25 mouse cellular contexts compared by ENCODE assay signal in genomic region chr12:58619508-58620310, GRCm38 (mm10).
DNase-seq lines count a peak whose midpoint lies in the region; ATAC-seq and TF ChIP-seq lines count a peak whose summit lies in the region.
"Had no signal": no experiment of that assay in that cellular context is flagged by ENCODE, and none has a peak within 500 bp of the region (broad histone marks: within the 10 kb centered on the region; RNA-seq: fewer than 3 reads in every experiment).

No protein-coding gene starts in this region.

- no peak overlapping the region for H3K4me3 ChIP-seq in forebrain, embryonic 13.5 days
- no peak overlapping the region for H3K4me3 ChIP-seq in forebrain, embryonic 11.5 days (ENCODE audit: low read depth, low read length)
- H3K4me3 ChIP-seq in forebrain, postnatal 0 days (ENCODE audit: low read depth, low read length) = no peak overlapping the region
- H3K4me3 ChIP-seq in liver, embryonic 11.5 days (ENCODE audit: low read depth, low read length) = no peak overlapping the region
- no peak overlapping the region for H3K4me3 ChIP-seq in stomach, postnatal 0 days (ENCODE audit: low read depth, low read length)
- H3K4me3 ChIP-seq: embryonic facial prominence, embryonic 10.5 days; embryonic facial prominence, embryonic 13.5 days; gastrocnemius, adult 2 months; hindbrain, embryonic 12.5 days; hindbrain, embryonic 15.5 days had no signal

- TF ChIP-seq EP300 in stomach, postnatal 0 days (optimal IDR thresholded peaks at IDR 0.05) = no peak

- no peak overlapping the region for H3K4me2 ChIP-seq in forebrain, embryonic 13.5 days
- no peak overlapping the region for H3K4me2 ChIP-seq in forebrain, embryonic 11.5 days (ENCODE audit: low read depth, low read length, severe bottlenecking)
- H3K4me2 ChIP-seq in forebrain, postnatal 0 days (ENCODE audit: low read depth) = no peak overlapping the region
- no peak overlapping the region for H3K4me2 ChIP-seq in liver, embryonic 11.5 days
- no peak overlapping the region for H3K4me2 ChIP-seq in stomach, postnatal 0 days (replicated peaks; ENCODE audit: low read depth)
- H3K4me2 ChIP-seq: embryonic facial prominence, embryonic 13.5 days; heart, embryonic 11.5 days; hindbrain, embryonic 12.5 days; hindbrain, embryonic 15.5 days had no signal

- H3K27me3 ChIP-seq in forebrain, embryonic 13.5 days = no peaks in the 10 kb centered on the region
- no peaks in the 10 kb centered on the region for H3K27me3 ChIP-seq in forebrain, embryonic 11.5 days (ENCODE audit: control insufficient read depth, insufficient read depth, low read length)
- H3K27me3 ChIP-seq in forebrain, postnatal 0 days (ENCODE audit: insufficient read depth, low read length) = no peaks in the 10 kb centered on the region
- no peaks in the 10 kb centered on the region for H3K27me3 ChIP-seq in liver, embryonic 11.5 days (replicated peaks; ENCODE audit: control insufficient read depth, insufficient read depth, low read length)
- H3K27me3 ChIP-seq in stomach, postnatal 0 days (ENCODE audit: control insufficient read depth, insufficient read depth, low read length) = no peaks in the 10 kb centered on the region
- H3K27me3 ChIP-seq: embryonic facial prominence, embryonic 13.5 days; hindbrain, embryonic 12.5 days; hindbrain, embryonic 15.5 days had no signal

- no peaks in the 10 kb centered on the region for H3K4me1 ChIP-seq in forebrain, embryonic 13.5 days
- H3K4me1 ChIP-seq in forebrain, embryonic 11.5 days (replicated peaks; ENCODE audit: control insufficient read depth, insufficient read depth, low read length) = no peaks in the 10 kb centered on the region
- H3K4me1 ChIP-seq in forebrain, postnatal 0 days (ENCODE audit: insufficient read depth) = no peaks in the 10 kb centered on the region
- H3K4me1 ChIP-seq in liver, embryonic 11.5 days (replicated peaks; ENCODE audit: control insufficient read depth, insufficient read depth, low read length) = no peaks in the 10 kb centered on the region
- H3K4me1 ChIP-seq in stomach, postnatal 0 days (replicated peaks; ENCODE audit: control insufficient read depth, insufficient read depth) = no peaks in the 10 kb centered on the region
- H3K4me1 ChIP-seq: embryonic facial prominence, embryonic 10.5 days; embryonic facial prominence, embryonic 13.5 days; hindbrain, embryonic 12.5 days; hindbrain, embryonic 15.5 days had no signal

- 75% methylated on average over 7 of the region's 7 CpGs for WGBS in forebrain, embryonic 13.5 days
- WGBS in forebrain, embryonic 11.5 days = 87% methylated on average over 7 of the region's 7 CpGs
- WGBS in forebrain, postnatal 0 days = 51% methylated on average over 7 of the region's 7 CpGs
- WGBS in liver, embryonic 11.5 days = 76% methylated on average over 7 of the region's 7 CpGs
- WGBS in stomach, postnatal 0 days = 72% methylated on average over 7 of the region's 7 CpGs

- no peak for DNase-seq in forebrain, embryonic 11.5 days (ENCODE audit: low spot score)
- no peak for DNase-seq in frontal cortex, postnatal 10 days (ENCODE audit: low spot score in 2 of 2)
- peak; percentile 60 for DNase-seq in brain, embryonic 18.5 days (ENCODE audit: low read depth, low spot score)
- DNase-seq in forebrain, postnatal 0 days = peak; percentile 44
- DNase-seq in liver, embryonic 11.5 days (ENCODE audit: low spot score) = no peak
- no peak for DNase-seq in stomach, postnatal 0 days (ENCODE audit: low spot score)
- DNase-seq: adrenal gland, adult 8-10 months; adrenal gland, postnatal 25 days; cerebellum, adult 11-12 months; cerebellum, adult 8-10 months; cerebellum, postnatal 10 days; cerebellum, postnatal 36 days; embryo, embryonic 11 days; gastrocnemius, adult 2 months; gastrocnemius, postnatal 14 days; heart, adult 11 months had no signal

- no peak overlapping the region for H3K9ac ChIP-seq in forebrain, embryonic 13.5 days
- H3K9ac ChIP-seq in forebrain, embryonic 11.5 days (ENCODE audit: low read length) = no peak overlapping the region
- H3K9ac ChIP-seq in forebrain, postnatal 0 days = no peak overlapping the region
- H3K9ac ChIP-seq in liver, embryonic 11.5 days (ENCODE audit: low read depth, low read length) = no peak overlapping the region
- H3K9ac ChIP-seq in stomach, postnatal 0 days (ENCODE audit: low read length) = no peak overlapping the region
- H3K9ac ChIP-seq: embryonic facial prominence, embryonic 13.5 days; hindbrain, embryonic 12.5 days; hindbrain, embryonic 15.5 days had no signal

- TF ChIP-seq CTCF in forebrain, postnatal 0 days (IDR thresholded peaks at IDR 0.05; ENCODE audit: low read depth) = no peak
- no peak for TF ChIP-seq CTCF in stomach, postnatal 0 days (IDR thresholded peaks at IDR 0.05; ENCODE audit: low read depth)

- no peak overlapping the region for H3K27ac ChIP-seq in forebrain, embryonic 13.5 days
- no peak overlapping the region for H3K27ac ChIP-seq in forebrain, embryonic 11.5 days (ENCODE audit: low read depth, low read length)
- no peak overlapping the region for H3K27ac ChIP-seq in forebrain, postnatal 0 days (ENCODE audit: low read depth, low read length)
- H3K27ac ChIP-seq in liver, embryonic 11.5 days (ENCODE audit: low read depth, low read length) = no peak overlapping the region
- H3K27ac ChIP-seq in stomach, postnatal 0 days (replicated peaks) = no peak overlapping the region
- H3K27ac ChIP-seq: embryonic facial prominence, embryonic 10.5 days; embryonic facial prominence, embryonic 13.5 days; gastrocnemius, adult 2 months; hindbrain, embryonic 12.5 days; hindbrain, embryonic 15.5 days had no signal

- peak; percentile 51; the same call in 1 of the 2 replicates for ATAC-seq in forebrain, embryonic 13.5 days
- ATAC-seq in forebrain, embryonic 11.5 days (replicated peaks; ENCODE audit: low FRiP score) = no peak
- peak; percentile 73; the same call in 1 of the 2 replicates for ATAC-seq in frontal cortex, adult (ENCODE audit: low TSS enrichment)
- peak; percentile 86 for ATAC-seq in forebrain, postnatal 0 days
- no peak for ATAC-seq in liver, embryonic 11.5 days (replicated peaks; ENCODE audit: low FRiP score)
- ATAC-seq in stomach, postnatal 0 days (ENCODE audit: low FRiP score, low TSS enrichment) = no peak
- ATAC-seq: activated CD4-positive, CD25-positive, alpha-beta regulatory T cell, adult 4 months; intestine, postnatal 0 days had no signal

- H3K9me3 ChIP-seq in forebrain, embryonic 13.5 days (replicated peaks) = no peaks in the 10 kb centered on the region
- H3K9me3 ChIP-seq in forebrain, embryonic 11.5 days (ENCODE audit: control insufficient read depth, low read length) = no peaks in the 10 kb centered on the region
- no peaks in the 10 kb centered on the region for H3K9me3 ChIP-seq in forebrain, postnatal 0 days (ENCODE audit: low read length)
- H3K9me3 ChIP-seq in liver, embryonic 11.5 days (ENCODE audit: control insufficient read depth, low read length) = no peaks in the 10 kb centered on the region
- H3K9me3 ChIP-seq in stomach, postnatal 0 days (ENCODE audit: control insufficient read depth, low read length) = no peaks in the 10 kb centered on the region
- H3K9me3 ChIP-seq: embryonic facial prominence, embryonic 10.5 days; embryonic facial prominence, embryonic 13.5 days; hindbrain, embryonic 12.5 days; hindbrain, embryonic 15.5 days had no signal

- H3K36me3 ChIP-seq in forebrain, embryonic 13.5 days (ENCODE audit: poor library complexity, severe bottlenecking) = no peaks in the 10 kb centered on the region
- no peaks in the 10 kb centered on the region for H3K36me3 ChIP-seq in forebrain, embryonic 11.5 days (ENCODE audit: control insufficient read depth, insufficient read depth, low read length)
- H3K36me3 ChIP-seq in forebrain, postnatal 0 days (ENCODE audit: insufficient read depth) = no peaks in the 10 kb centered on the region
- no peaks in the 10 kb centered on the region for H3K36me3 ChIP-seq in liver, embryonic 11.5 days (ENCODE audit: control insufficient read depth, insufficient read depth, low read length)
- H3K36me3 ChIP-seq in stomach, postnatal 0 days (ENCODE audit: control insufficient read depth, insufficient read depth, low read length) = no peaks in the 10 kb centered on the region
- H3K36me3 ChIP-seq: embryonic facial prominence, embryonic 10.5 days; embryonic facial prominence, embryonic 13.5 days; hindbrain, embryonic 12.5 days; hindbrain, embryonic 15.5 days had no signal

Comparison
In these comparisons a context has a peak if more than half of its experiments do, and no peak if none do; other contexts are left out.
1. ATAC-seq: peak in forebrain, embryonic 13.5 days (single experiment), frontal cortex, adult (single experiment) and forebrain, postnatal 0 days (single experiment); none in forebrain, embryonic 11.5 days (single experiment), liver, embryonic 11.5 days (single experiment) and stomach, postnatal 0 days (single experiment).
2. DNase-seq: peak in brain, embryonic 18.5 days (single experiment) and forebrain, postnatal 0 days (single experiment); none in forebrain, embryonic 11.5 days (single experiment), frontal cortex, postnatal 10 days (0 of 2), liver, embryonic 11.5 days (single experiment) and stomach, postnatal 0 days (single experiment).